Comparison of ENCODE assay signal across 9 mouse cellular contexts in the genomic region with DNA sequence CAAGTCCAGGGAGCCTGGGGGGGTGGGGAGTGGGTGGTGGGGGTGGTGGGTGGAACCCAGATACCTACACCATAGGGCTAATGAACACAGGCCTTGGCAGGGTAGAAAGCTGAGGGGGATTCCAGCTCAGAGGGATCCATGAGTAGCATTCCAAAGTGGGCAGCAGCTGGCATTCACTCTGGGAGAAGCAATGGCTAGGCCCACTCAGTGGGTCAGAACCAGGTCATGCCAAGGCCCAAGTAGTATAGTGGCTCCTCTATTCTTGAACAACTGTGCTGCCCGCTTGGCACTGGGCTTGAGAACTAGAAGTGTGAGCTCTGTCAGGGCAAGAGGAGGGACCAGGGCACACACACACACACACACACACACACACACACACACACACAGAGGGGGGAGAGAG. TPM values are rescaled to one million over a fixed set of nuclear protein-coding genes. Genes with fewer than 3 reads are reported as not detected.
DNase-seq lines count a peak whose midpoint lies in the region; ATAC-seq lines count a peak whose summit lies in the region.
"Had no signal": no experiment of that assay in that cellular context is flagged by ENCODE, and none has a peak within 500 bp of the region (broad histone marks: within the 10 kb centered on the region; RNA-seq: fewer than 3 reads in every experiment).

No protein-coding gene starts in this region.

- H3K9ac ChIP-seq in forebrain, embryonic 16.5 days (replicated peaks; ENCODE audit: low read depth, low read length) = no peak overlapping the region
- H3K9ac ChIP-seq in midbrain, embryonic 11.5 days (ENCODE audit: low read length) = 0 out of 2 replicates have a peak overlapping the region, but pooled peaks have one; percentile 4
- no peak overlapping the region for H3K9ac ChIP-seq in midbrain, embryonic 13.5 days (replicated peaks)
- H3K9ac ChIP-seq in stomach, embryonic 16.5 days (ENCODE audit: low read length) = peak overlapping the region; percentile 27; the same call in 1 of the 2 replicates
- no peak overlapping the region for H3K9ac ChIP-seq in kidney, embryonic 15.5 days

- H3K27me3 ChIP-seq in forebrain, embryonic 10.5 days (ENCODE audit: poor library complexity, severe bottlenecking) = peaks cover 19% of the 10 kb centered on the region
- no peaks in the 10 kb centered on the region for H3K27me3 ChIP-seq in forebrain, embryonic 16.5 days (replicated peaks; ENCODE audit: control insufficient read depth, insufficient read depth, low read length)
- H3K27me3 ChIP-seq in midbrain, embryonic 11.5 days (ENCODE audit: control insufficient read depth, insufficient read depth, low read length) = no peaks in the 10 kb centered on the region; the same call in 1 of the 2 replicates
- H3K27me3 ChIP-seq in midbrain, embryonic 13.5 days = no peaks in the 10 kb centered on the region
- H3K27me3 ChIP-seq in limb, embryonic 10.5 days (ENCODE audit: low read depth, poor library complexity, severe bottlenecking) = no peaks in the 10 kb centered on the region
- no peaks in the 10 kb centered on the region for H3K27me3 ChIP-seq in stomach, embryonic 16.5 days (ENCODE audit: control insufficient read depth, insufficient read depth, low read length)
- no peaks in the 10 kb centered on the region for H3K27me3 ChIP-seq in kidney, embryonic 15.5 days

- no peaks in the 10 kb centered on the region for H3K9me3 ChIP-seq in forebrain, embryonic 10.5 days
- no peaks in the 10 kb centered on the region for H3K9me3 ChIP-seq in forebrain, embryonic 16.5 days (ENCODE audit: control insufficient read depth, low read length)
- no peaks in the 10 kb centered on the region for H3K9me3 ChIP-seq in midbrain, embryonic 11.5 days (ENCODE audit: control insufficient read depth, low read length)
- H3K9me3 ChIP-seq in midbrain, embryonic 13.5 days = no peaks in the 10 kb centered on the region
- no peaks in the 10 kb centered on the region for H3K9me3 ChIP-seq in limb, embryonic 10.5 days (replicated peaks)
- H3K9me3 ChIP-seq in stomach, embryonic 16.5 days (replicated peaks; ENCODE audit: control insufficient read depth, low read length) = no peaks in the 10 kb centered on the region
- no peaks in the 10 kb centered on the region for H3K9me3 ChIP-seq in kidney, embryonic 15.5 days (replicated peaks)

- DNase-seq in forebrain, embryonic 10.5 days (ENCODE audit: extremely low spot score, low spot score) = no peak
- no peak for DNase-seq in midbrain, embryonic 11.5 days (ENCODE audit: low spot score, missing footprints)
- no peak for DNase-seq in limb, embryonic 10.5 days (ENCODE audit: low spot score)
- DNase-seq in spleen, adult 18-20 months = no peak
- DNase-seq: kidney, postnatal 10 days had no signal

- H3K36me3 ChIP-seq in forebrain, embryonic 10.5 days (replicated peaks) = no peaks in the 10 kb centered on the region
- H3K36me3 ChIP-seq in forebrain, embryonic 16.5 days (ENCODE audit: control insufficient read depth, insufficient read depth) = no peaks in the 10 kb centered on the region
- no peaks in the 10 kb centered on the region for H3K36me3 ChIP-seq in midbrain, embryonic 11.5 days (ENCODE audit: control insufficient read depth, insufficient read depth, low read length)
- no peaks in the 10 kb centered on the region for H3K36me3 ChIP-seq in midbrain, embryonic 13.5 days
- no peaks in the 10 kb centered on the region for H3K36me3 ChIP-seq in limb, embryonic 10.5 days
- no peaks in the 10 kb centered on the region for H3K36me3 ChIP-seq in stomach, embryonic 16.5 days (ENCODE audit: control insufficient read depth, insufficient read depth, low read length)
- H3K36me3 ChIP-seq in kidney, embryonic 15.5 days = no peaks in the 10 kb centered on the region

- peak overlapping the region; percentile 94 for H3K27ac ChIP-seq in forebrain, embryonic 10.5 days
- no peak overlapping the region; the same call in 1 of the 2 replicates for H3K27ac ChIP-seq in forebrain, embryonic 16.5 days (ENCODE audit: low read length)
- H3K27ac ChIP-seq in midbrain, embryonic 11.5 days (ENCODE audit: low read depth, low read length) = no peak overlapping the region
- no peak overlapping the region for H3K27ac ChIP-seq in midbrain, embryonic 13.5 days
- H3K27ac ChIP-seq in limb, embryonic 10.5 days = peak overlapping the region; percentile 91
- peak overlapping the region; percentile 74 for H3K27ac ChIP-seq in stomach, embryonic 16.5 days (ENCODE audit: low read length)
- H3K27ac ChIP-seq in kidney, embryonic 15.5 days = no peak overlapping the region

- ATAC-seq in forebrain, embryonic 16.5 days = no peak
- no peak for ATAC-seq in midbrain, embryonic 11.5 days (ENCODE audit: low FRiP score)
- ATAC-seq in midbrain, embryonic 13.5 days = no peak
- ATAC-seq in stomach, embryonic 16.5 days (ENCODE audit: insufficient read depth, low FRiP score) = no peak
- no peak for ATAC-seq in kidney, embryonic 15.5 days (replicated peaks; ENCODE audit: low FRiP score)

- no peak overlapping the region for H3K4me2 ChIP-seq in forebrain, embryonic 16.5 days (ENCODE audit: low read length)
- no peak overlapping the region for H3K4me2 ChIP-seq in midbrain, embryonic 11.5 days
- H3K4me2 ChIP-seq in midbrain, embryonic 13.5 days (replicated peaks) = no peak overlapping the region
- no peak overlapping the region for H3K4me2 ChIP-seq in stomach, embryonic 16.5 days (ENCODE audit: low read depth, low read length)
- no peak overlapping the region for H3K4me2 ChIP-seq in kidney, embryonic 15.5 days

- peaks cover 67% of the 10 kb centered on the region for H3K4me1 ChIP-seq in forebrain, embryonic 10.5 days
- peaks cover 32% of the 10 kb centered on the region for H3K4me1 ChIP-seq in forebrain, embryonic 16.5 days (replicated peaks; ENCODE audit: control insufficient read depth, insufficient read depth, low read length)
- H3K4me1 ChIP-seq in midbrain, embryonic 11.5 days (ENCODE audit: control insufficient read depth, insufficient read depth, low read length) = peaks cover 20% of the 10 kb centered on the region
- H3K4me1 ChIP-seq in midbrain, embryonic 13.5 days (replicated peaks) = peaks cover 39% of the 10 kb centered on the region
- peaks cover 76% of the 10 kb centered on the region for H3K4me1 ChIP-seq in limb, embryonic 10.5 days
- peaks cover 24% of the 10 kb centered on the region for H3K4me1 ChIP-seq in stomach, embryonic 16.5 days (ENCODE audit: control insufficient read depth, insufficient read depth, low read length)
- H3K4me1 ChIP-seq in kidney, embryonic 15.5 days = peaks cover 52% of the 10 kb centered on the region

- 90% methylated on average over 1 of the region's 1 CpGs for WGBS in forebrain, embryonic 10.5 days
- WGBS in forebrain, embryonic 16.5 days = 60% methylated on average over 1 of the region's 1 CpGs
- WGBS in midbrain, embryonic 11.5 days = 90% methylated on average over 1 of the region's 1 CpGs
- WGBS in midbrain, embryonic 13.5 days = 100% methylated on average over 1 of the region's 1 CpGs
- 100% methylated on average over 1 of the region's 1 CpGs for WGBS in limb, embryonic 10.5 days
- 89% methylated on average over 1 of the region's 1 CpGs for WGBS in stomach, embryonic 16.5 days
- 100% methylated on average over 1 of the region's 1 CpGs for WGBS in kidney, embryonic 15.5 days

- no peak overlapping the region for H3K4me3 ChIP-seq in forebrain, embryonic 10.5 days
- no peak overlapping the region for H3K4me3 ChIP-seq in forebrain, embryonic 16.5 days (replicated peaks; ENCODE audit: low read length)
- no peak overlapping the region for H3K4me3 ChIP-seq in midbrain, embryonic 11.5 days (ENCODE audit: low read depth, low read length)
- no peak overlapping the region for H3K4me3 ChIP-seq in midbrain, embryonic 13.5 days (replicated peaks)
- no peak overlapping the region for H3K4me3 ChIP-seq in limb, embryonic 10.5 days
- H3K4me3 ChIP-seq in stomach, embryonic 16.5 days (replicated peaks; ENCODE audit: low read length) = no peak overlapping the region
- no peak overlapping the region for H3K4me3 ChIP-seq in kidney, embryonic 15.5 days (replicated peaks)

RNA-seq across cellular contexts. Expression of a gene that starts 10.5 kb away (rescaled TPM):
- polyA plus RNA-seq in forebrain, embryonic 10.5 days (2016; fragmentation: Nextera tagmentation; extraction: Ambion mirVana) = 0.86 and 2.0 TPM in 2 replicates
- 42.4 and 47.1 TPM in 2 replicates for polyA plus RNA-seq in forebrain, embryonic 16.5 days (2015; fragmentation: Nextera tagmentation; extraction: Ambion mirVana)
- 1.4 and 1.9 TPM in 2 replicates for polyA plus RNA-seq in midbrain, embryonic 11.5 days (2014; fragmentation: Nextera tagmentation; extraction: Ambion mirVana)
- polyA plus RNA-seq in midbrain, embryonic 13.5 days (2015; fragmentation: Nextera tagmentation; extraction: Ambion mirVana) = 25.3 and 25.8 TPM in 2 replicates
- 0.62 and 3.2 TPM in 2 replicates for polyA plus RNA-seq in limb, embryonic 10.5 days (2016; fragmentation: Nextera tagmentation; extraction: Ambion mirVana)
- 5.7 and 7.5 TPM in 2 replicates for polyA plus RNA-seq in stomach, embryonic 16.5 days (2015; fragmentation: Nextera tagmentation; extraction: Ambion mirVana)
- polyA plus RNA-seq in kidney, embryonic 15.5 days (2015; fragmentation: Nextera tagmentation; extraction: Ambion mirVana) = 2.2 and 2.9 TPM in 2 replicates

RNA-seq across cellular contexts. Expression of a gene that starts 20.7 kb away (rescaled TPM):
- 0.17 and 0.43 TPM in 2 replicates for polyA plus RNA-seq in forebrain, embryonic 10.5 days (2016; fragmentation: Nextera tagmentation; extraction: Ambion mirVana)
- polyA plus RNA-seq in forebrain, embryonic 16.5 days (2015; fragmentation: Nextera tagmentation; extraction: Ambion mirVana) = 2.6 and 4.2 TPM in 2 replicates
- polyA plus RNA-seq in midbrain, embryonic 11.5 days (2014; fragmentation: Nextera tagmentation; extraction: Ambion mirVana) = 0.37 and 0.43 TPM in 2 replicates
- polyA plus RNA-seq in midbrain, embryonic 13.5 days (2015; fragmentation: Nextera tagmentation; extraction: Ambion mirVana) = 3.6 and 3.9 TPM in 2 replicates
- 0.10 TPM in 1 of 2 replicates, not detected in the other for polyA plus RNA-seq in limb, embryonic 10.5 days (2016; fragmentation: Nextera tagmentation; extraction: Ambion mirVana)
- 0.07 TPM in 1 of 2 replicates, not detected in the other for polyA plus RNA-seq in stomach, embryonic 16.5 days (2015; fragmentation: Nextera tagmentation; extraction: Ambion mirVana)
- polyA plus RNA-seq in kidney, embryonic 15.5 days (2015; fragmentation: Nextera tagmentation; extraction: Ambion mirVana) = not detected in 2 replicates

RNA-seq across cellular contexts. Expression of a gene that starts 32.6 kb away (rescaled TPM):
- polyA plus RNA-seq in forebrain, embryonic 10.5 days (2016; fragmentation: Nextera tagmentation; extraction: Ambion mirVana) = 0.46 and 0.47 TPM in 2 replicates
- polyA plus RNA-seq in forebrain, embryonic 16.5 days (2015; fragmentation: Nextera tagmentation; extraction: Ambion mirVana) = 2.1 and 2.2 TPM in 2 replicates
- polyA plus RNA-seq in midbrain, embryonic 11.5 days (2014; fragmentation: Nextera tagmentation; extraction: Ambion mirVana) = 0.75 TPM in 2 replicates
- polyA plus RNA-seq in midbrain, embryonic 13.5 days (2015; fragmentation: Nextera tagmentation; extraction: Ambion mirVana) = 0.98 TPM in 2 replicates
- polyA plus RNA-seq in limb, embryonic 10.5 days (2016; fragmentation: Nextera tagmentation; extraction: Ambion mirVana) = 0.05 TPM in 2 replicates
- polyA plus RNA-seq in stomach, embryonic 16.5 days (2015; fragmentation: Nextera tagmentation; extraction: Ambion mirVana) = 0.07 and 0.19 TPM in 2 replicates
- 0.83 and 1.0 TPM in 2 replicates for polyA plus RNA-seq in kidney, embryonic 15.5 days (2015; fragmentation: Nextera tagmentation; extraction: Ambion mirVana)

RNA-seq across cellular contexts. Expression of a gene that starts 47.0 kb away (rescaled TPM):
- 53.0 and 55.4 TPM in 2 replicates for polyA plus RNA-seq in forebrain, embryonic 10.5 days (2016; fragmentation: Nextera tagmentation; extraction: Ambion mirVana)
- polyA plus RNA-seq in forebrain, embryonic 16.5 days (2015; fragmentation: Nextera tagmentation; extraction: Ambion mirVana) = 136 and 152 TPM in 2 replicates
- 47.2 and 55.1 TPM in 2 replicates for polyA plus RNA-seq in midbrain, embryonic 11.5 days (2014; fragmentation: Nextera tagmentation; extraction: Ambion mirVana)
- polyA plus RNA-seq in midbrain, embryonic 13.5 days (2015; fragmentation: Nextera tagmentation; extraction: Ambion mirVana) = 90.3 and 112 TPM in 2 replicates
- polyA plus RNA-seq in limb, embryonic 10.5 days (2016; fragmentation: Nextera tagmentation; extraction: Ambion mirVana) = 30.0 and 40.8 TPM in 2 replicates
- 27.8 and 35.0 TPM in 2 replicates for polyA plus RNA-seq in stomach, embryonic 16.5 days (2015; fragmentation: Nextera tagmentation; extraction: Ambion mirVana)
- 48.9 and 54.4 TPM in 2 replicates for polyA plus RNA-seq in kidney, embryonic 15.5 days (2015; fragmentation: Nextera tagmentation; extraction: Ambion mirVana)

RNA-seq across cellular contexts. Expression of a gene that starts 50.2 kb away (rescaled TPM):
- not detected in 2 replicates for polyA plus RNA-seq in forebrain, embryonic 10.5 days (2016; fragmentation: Nextera tagmentation; extraction: Ambion mirVana)
- polyA plus RNA-seq in forebrain, embryonic 16.5 days (2015; fragmentation: Nextera tagmentation; extraction: Ambion mirVana) = 0.11 TPM in 1 of 2 replicates, not detected in the other
- polyA plus RNA-seq in midbrain, embryonic 11.5 days (2014; fragmentation: Nextera tagmentation; extraction: Ambion mirVana) = not detected in 2 replicates
- not detected in 2 replicates for polyA plus RNA-seq in midbrain, embryonic 13.5 days (2015; fragmentation: Nextera tagmentation; extraction: Ambion mirVana)
- not detected in 2 replicates for polyA plus RNA-seq in limb, embryonic 10.5 days (2016; fragmentation: Nextera tagmentation; extraction: Ambion mirVana)
- 0.04 TPM in 1 of 2 replicates, not detected in the other for polyA plus RNA-seq in stomach, embryonic 16.5 days (2015; fragmentation: Nextera tagmentation; extraction: Ambion mirVana)
- polyA plus RNA-seq in kidney, embryonic 15.5 days (2015; fragmentation: Nextera tagmentation; extraction: Ambion mirVana) = 0.05 TPM in 1 of 2 replicates, not detected in the other

Comparison
In these comparisons a context has a peak if more than half of its experiments do, and no peak if none do; other contexts are left out.
1. H3K27ac ChIP-seq: peak in forebrain, embryonic 10.5 days (single experiment), limb, embryonic 10.5 days (single experiment) and stomach, embryonic 16.5 days (single experiment); none in forebrain, embryonic 16.5 days (single experiment), midbrain, embryonic 11.5 days (single experiment), midbrain, embryonic 13.5 days (single experiment) and kidney, embryonic 15.5 days (single experiment).
2. H3K9ac ChIP-seq: peak in midbrain, embryonic 11.5 days (single experiment) and stomach, embryonic 16.5 days (single experiment); none in forebrain, embryonic 16.5 days (single experiment), midbrain, embryonic 13.5 days (single experiment) and kidney, embryonic 15.5 days (single experiment).